Mouse (Mus musculus): ENCODE data around the gene Tnfrsf14. TPM values are rescaled to one million over a fixed set of nuclear protein-coding genes. Genes with fewer than 3 reads are reported as not detected.

Gene Tnfrsf14
- polyA plus RNA-seq, 1 experiment: 0.70 TPM

DNA sequence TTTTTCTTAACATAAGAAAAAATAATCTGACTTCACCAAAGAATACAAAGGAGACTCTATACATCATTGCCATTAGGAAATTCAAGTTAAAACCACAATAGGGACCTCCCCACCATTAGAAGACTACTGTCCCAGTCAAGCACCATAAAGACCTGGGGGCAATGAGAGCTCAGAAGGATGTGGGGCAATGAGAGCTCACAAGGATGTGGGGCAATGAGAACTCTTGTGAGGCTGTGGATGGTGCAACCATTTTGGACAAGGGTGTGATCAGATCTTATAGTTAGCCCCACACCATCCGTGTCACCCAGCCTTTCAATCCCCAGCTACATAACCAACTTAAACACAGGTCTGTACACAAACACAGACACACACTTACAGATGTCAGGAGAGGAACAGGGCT, 9.4 kb upstream of the Tnfrsf14 start:
- Histone ChIP-seq H3K36me3 (ENCODE audit: control insufficient read depth, insufficient read depth, low read length) (no peaks in the 10 kb centered on the region), H3K27me3 (ENCODE audit: control insufficient read depth, insufficient read depth, low read length) (no peaks in the 10 kb centered on the region), H3K27ac (ENCODE audit: control insufficient read depth, insufficient read depth, low read depth, low read length) (no peak overlapping the region), H3K4me3 (ENCODE audit: control insufficient read depth, low read depth, low read length) (no peak overlapping the region), H3K4me1 (ENCODE audit: control insufficient read depth, insufficient read depth, low read length) (no peaks in the 10 kb centered on the region)
- TF ChIP-seq CTCF (IDR thresholded peaks at IDR 0.05; ENCODE audit: control insufficient read depth, insufficient read depth, insufficient replicate concordance, low read depth, low read length) (no peak), POLR2A (IDR thresholded peaks at IDR 0.05; ENCODE audit: control insufficient read depth, low read depth, low read length) (no peak)

GRCm38 (mm10) chr4:154936542-154937255, 8.3 kb upstream of the Tnfrsf14 start:
- TF ChIP-seq CTCF (IDR thresholded peaks at IDR 0.05; ENCODE audit: control insufficient read depth, insufficient read depth, insufficient replicate concordance, low read depth, low read length): no peak
- TF ChIP-seq POLR2A (IDR thresholded peaks at IDR 0.05; ENCODE audit: control insufficient read depth, low read depth, low read length): no peak
- H3K36me3 ChIP-seq (ENCODE audit: control insufficient read depth, insufficient read depth, low read length): no peaks in the 10 kb centered on the region
- H3K27me3 ChIP-seq (ENCODE audit: control insufficient read depth, insufficient read depth, low read length): no peaks in the 10 kb centered on the region
- H3K4me1 ChIP-seq (ENCODE audit: control insufficient read depth, insufficient read depth, low read length): no peaks in the 10 kb centered on the region
- H3K27ac ChIP-seq (ENCODE audit: control insufficient read depth, insufficient read depth, low read depth, low read length): no peak overlapping the region
- H3K4me3 ChIP-seq (ENCODE audit: control insufficient read depth, low read depth, low read length): no peak overlapping the region

DNA sequence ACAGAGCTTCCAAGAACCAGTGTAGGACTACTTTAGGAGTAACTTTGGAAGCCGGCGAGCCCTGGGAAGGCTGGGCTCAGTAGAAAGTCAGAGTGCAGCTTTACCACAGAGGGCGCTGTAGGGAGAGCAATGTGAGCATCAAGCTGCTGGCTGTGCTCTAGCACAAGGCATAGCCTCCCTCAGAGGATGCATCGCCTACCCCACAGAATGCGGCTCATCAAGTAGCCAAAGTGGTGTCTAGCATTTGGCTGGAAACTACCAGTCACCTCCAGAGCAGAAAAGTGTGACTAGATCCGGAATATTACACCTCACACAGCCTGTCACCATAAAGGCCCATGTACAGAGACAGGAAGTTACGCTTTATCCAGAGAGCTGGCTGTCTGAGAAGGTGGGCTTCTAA, 7.4 kb upstream of the Tnfrsf14 start:
- Histone ChIP-seq H3K36me3 (ENCODE audit: control insufficient read depth, insufficient read depth, low read length) (no peaks in the 10 kb centered on the region), H3K4me3 (ENCODE audit: control insufficient read depth, low read depth, low read length) (no peak overlapping the region), H3K27ac (ENCODE audit: control insufficient read depth, insufficient read depth, low read depth, low read length) (no peak overlapping the region), H3K27me3 (ENCODE audit: control insufficient read depth, insufficient read depth, low read length) (no peaks in the 10 kb centered on the region), H3K4me1 (ENCODE audit: control insufficient read depth, insufficient read depth, low read length) (no peaks in the 10 kb centered on the region)
- no peak for TF ChIP-seq POLR2A (IDR thresholded peaks at IDR 0.05; ENCODE audit: control insufficient read depth, low read depth, low read length)
- no peak for TF ChIP-seq CTCF (IDR thresholded peaks at IDR 0.05; ENCODE audit: control insufficient read depth, insufficient read depth, insufficient replicate concordance, low read depth, low read length)

DNA sequence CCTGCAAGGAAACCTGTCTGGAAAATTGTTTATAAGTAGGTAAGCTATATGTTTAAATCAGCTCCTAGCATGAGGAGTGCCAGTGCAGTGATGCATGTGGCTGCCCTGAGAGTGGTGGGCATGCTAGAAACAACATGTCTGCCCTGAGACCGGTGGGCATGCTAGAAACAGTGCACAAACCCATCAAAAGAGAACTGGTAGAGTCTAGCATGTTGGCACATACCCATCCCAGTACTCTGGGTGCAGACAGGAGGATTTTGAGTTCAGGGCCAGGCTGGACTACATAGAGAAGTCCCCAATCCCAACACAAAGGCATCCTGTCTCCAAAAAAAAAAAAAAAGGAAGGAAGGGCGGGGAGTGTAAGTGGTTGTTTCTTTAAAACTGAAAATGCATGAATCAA, 6.4 kb upstream of the Tnfrsf14 start:
- no peaks in the 10 kb centered on the region for H3K36me3 ChIP-seq (ENCODE audit: control insufficient read depth, insufficient read depth, low read length)
- H3K27ac ChIP-seq (ENCODE audit: control insufficient read depth, insufficient read depth, low read depth, low read length): no peak overlapping the region
- no peaks in the 10 kb centered on the region for H3K4me1 ChIP-seq (ENCODE audit: control insufficient read depth, insufficient read depth, low read length)
- no peaks in the 10 kb centered on the region for H3K27me3 ChIP-seq (ENCODE audit: control insufficient read depth, insufficient read depth, low read length)
- H3K4me3 ChIP-seq (ENCODE audit: control insufficient read depth, low read depth, low read length): no peak overlapping the region
- no peak for TF ChIP-seq POLR2A (IDR thresholded peaks at IDR 0.05; ENCODE audit: control insufficient read depth, low read depth, low read length)
- TF ChIP-seq CTCF (IDR thresholded peaks at IDR 0.05; ENCODE audit: control insufficient read depth, insufficient read depth, insufficient replicate concordance, low read depth, low read length): no peak

DNA sequence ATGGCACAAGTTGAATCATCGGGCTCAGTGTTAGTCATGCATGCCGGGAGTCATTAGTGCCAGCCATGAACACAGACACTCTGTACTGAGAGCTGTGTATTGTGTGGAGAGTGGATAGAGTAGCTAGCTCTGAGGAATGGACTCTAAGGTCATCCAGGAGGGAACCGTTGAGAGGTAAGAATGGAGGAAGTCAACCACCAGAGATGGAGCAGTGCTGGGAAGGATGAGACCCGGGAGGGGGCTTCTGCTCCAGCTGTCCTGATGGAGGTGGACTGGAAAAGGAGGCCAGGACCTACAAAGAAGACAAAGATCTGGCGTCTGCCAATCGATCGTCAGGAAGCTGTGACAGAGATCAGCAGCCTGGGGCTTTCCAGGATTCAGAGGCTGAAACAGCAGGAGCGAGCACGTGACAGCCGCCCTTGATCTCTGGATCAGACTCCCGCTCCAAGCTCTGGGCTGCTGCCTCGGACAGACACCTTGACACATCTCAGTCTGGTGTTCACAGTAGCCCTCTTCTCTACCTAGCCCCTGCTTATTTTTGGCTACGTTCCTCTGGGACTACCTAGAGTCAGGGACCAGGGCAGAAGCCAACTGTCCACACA, 5.0 kb upstream of the Tnfrsf14 start:
- no peaks in the 10 kb centered on the region for H3K36me3 ChIP-seq (ENCODE audit: control insufficient read depth, insufficient read depth, low read length)
- TF ChIP-seq POLR2A (IDR thresholded peaks at IDR 0.05; ENCODE audit: control insufficient read depth, low read depth, low read length) (no peak), CTCF (IDR thresholded peaks at IDR 0.05; ENCODE audit: control insufficient read depth, insufficient read depth, insufficient replicate concordance, low read depth, low read length) (no peak)

DNA sequence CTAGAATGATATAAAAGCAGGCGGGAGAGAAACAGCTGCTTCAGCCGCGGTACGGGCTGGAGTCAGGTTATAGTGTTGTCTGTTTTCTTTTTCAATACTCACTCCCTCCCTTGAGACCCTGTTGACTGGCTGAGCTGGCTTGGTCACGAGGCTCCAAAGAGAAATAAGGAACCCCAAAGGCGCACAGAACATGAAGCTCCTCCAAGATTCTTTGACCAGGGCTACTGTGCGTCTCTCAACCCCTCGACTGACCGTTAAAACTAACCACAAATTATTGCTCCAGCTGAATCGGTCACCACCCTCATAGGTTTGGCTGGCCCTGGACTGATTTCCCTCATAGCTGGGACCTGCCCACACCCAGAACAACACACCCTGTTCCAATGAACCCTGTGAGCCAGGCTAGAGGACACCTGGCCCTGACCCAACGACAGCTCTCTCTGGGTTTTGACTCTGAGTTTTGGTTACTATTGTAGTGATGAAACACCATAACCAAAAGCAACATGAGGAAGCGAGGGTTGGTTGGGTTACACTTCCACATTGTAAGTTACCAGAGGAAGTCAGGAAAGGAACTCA, 811 bp upstream of the Tnfrsf14 start:
- TF ChIP-seq POLR2A (IDR thresholded peaks at IDR 0.05; ENCODE audit: control insufficient read depth, low read depth, low read length) (no peak), CTCF (IDR thresholded peaks at IDR 0.05; ENCODE audit: control insufficient read depth, insufficient read depth, insufficient replicate concordance, low read depth, low read length) (no peak)
- H3K27ac ChIP-seq (ENCODE audit: control insufficient read depth, insufficient read depth, low read depth, low read length): peak overlapping the region; percentile 21; the same call in 1 of the 2 replicates
- no peaks in the 10 kb centered on the region for H3K27me3 ChIP-seq (ENCODE audit: control insufficient read depth, insufficient read depth, low read length)

More for the DNA sequence above, 5.0 kb upstream of the Tnfrsf14 start:
- Histone ChIP-seq H3K4me3 (ENCODE audit: control insufficient read depth, low read depth, low read length) (no peak overlapping the region), H3K27me3 (ENCODE audit: control insufficient read depth, insufficient read depth, low read length) (no peaks in the 10 kb centered on the region), H3K4me1 (ENCODE audit: control insufficient read depth, insufficient read depth, low read length) (no peaks in the 10 kb centered on the region), H3K27ac (ENCODE audit: control insufficient read depth, insufficient read depth, low read depth, low read length) (no peak overlapping the region)

GRCm38 (mm10) chr4:154927899-154928337, 445 bp downstream of the Tnfrsf14 start:
- Histone ChIP-seq H3K27me3 (ENCODE audit: control insufficient read depth, insufficient read depth, low read length) (no peaks in the 10 kb centered on the region), H3K27ac (ENCODE audit: control insufficient read depth, insufficient read depth, low read depth, low read length) (no peak overlapping the region), H3K4me1 (ENCODE audit: control insufficient read depth, insufficient read depth, low read length) (no peaks in the 10 kb centered on the region), H3K36me3 (ENCODE audit: control insufficient read depth, insufficient read depth, low read length) (no peaks in the 10 kb centered on the region), H3K4me3 (ENCODE audit: control insufficient read depth, low read depth, low read length) (peak overlapping the region; percentile 7; the same call in 1 of the 2 replicates)
- TF ChIP-seq CTCF (IDR thresholded peaks at IDR 0.05; ENCODE audit: control insufficient read depth, insufficient read depth, insufficient replicate concordance, low read depth, low read length) (no peak), POLR2A (IDR thresholded peaks at IDR 0.05; ENCODE audit: control insufficient read depth, low read depth, low read length) (no peak)

More for the DNA sequence above, 811 bp upstream of the Tnfrsf14 start:
- H3K4me3 ChIP-seq (ENCODE audit: control insufficient read depth, low read depth, low read length): no peak overlapping the region
- H3K4me1 ChIP-seq (ENCODE audit: control insufficient read depth, insufficient read depth, low read length): no peaks in the 10 kb centered on the region
- H3K36me3 ChIP-seq (ENCODE audit: control insufficient read depth, insufficient read depth, low read length): no peaks in the 10 kb centered on the region

All from testis, adult 2 months (tissue).